Mouse (Mus musculus) left cerebral cortex, adult 2 months (tissue): ENCODE measurements around the gene Muc20. TPM values are rescaled to one million over a fixed set of nuclear protein-coding genes. Genes with fewer than 3 reads are reported as not detected.

Experiments used
- DNase-seq, 2 experiments: peaks; one replicate each; pipeline ENCODE4 v3.0.0; 2021 to 2022; ENCODE audit warnings: low spot score in 2 of 2, mixed read lengths in 1 of 2; ENCODE audit errors: extremely low spot score in 1 of 2
- H3K27ac ChIP-seq: fragments of 200-600 bp; 2 replicates; pipeline ENCODE4 v1.8.1; 2022
- H3K4me3 ChIP-seq: fragments of 200-600 bp; 2 replicates; pipeline ENCODE4 v1.8.1; 2022
- CTCF ChIP-seq: fragments of 200-600 bp; IDR thresholded peaks from 2 replicates; pipeline ENCODE4 v1.8.1; 2022; ENCODE audit warnings: antibody characterized with exemption, mild to moderate bottlenecking, moderate library complexity
- intact Hi-C: fragments of 180-260 bp; cut with DNase I; formaldehyde crosslinking; loops from one replicate; pipeline ENCODE4 v1.15.1; 2025
- total RNA-seq, 2 experiments: library from RNA; stranded (reverse); gene quantifications; 2 replicates each; pipeline ENCODE4 v1.2.3; 2021

The Muc20 gene
- total RNA-seq, 2 experiments from 2014 or later = not detected

DNA sequence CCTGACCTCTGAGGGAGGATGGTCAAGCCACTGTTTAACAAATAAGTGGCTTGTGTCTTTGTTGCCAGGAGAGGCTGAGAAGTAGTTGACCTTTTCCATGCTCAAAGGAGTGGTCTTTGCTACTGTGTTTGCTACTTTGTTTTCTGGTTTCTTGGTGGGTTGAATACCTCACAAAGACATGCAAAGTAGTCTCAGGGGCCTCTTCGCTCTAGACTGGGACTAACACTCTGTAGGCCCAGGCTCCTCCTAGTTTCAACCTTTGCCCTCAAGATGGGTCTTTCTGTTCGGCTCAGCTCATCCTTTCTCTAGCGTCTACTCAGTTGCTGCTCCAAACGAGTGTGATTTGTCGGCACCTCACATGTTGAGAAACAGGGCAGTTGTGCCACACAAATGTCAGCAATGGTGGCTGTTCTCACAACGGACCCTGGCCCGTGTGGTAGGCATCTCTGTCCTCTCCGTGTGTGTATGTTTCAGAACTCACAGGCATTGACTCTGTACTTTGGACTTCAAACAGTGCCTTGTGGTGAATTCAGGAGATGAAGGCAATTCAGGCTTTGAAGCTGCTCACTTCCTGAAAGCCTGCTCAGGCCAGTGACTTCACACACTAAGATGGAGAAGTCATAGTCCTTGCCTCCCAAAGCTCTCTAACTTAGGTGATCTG lies 57.1 kb downstream of the Muc20 start:
- intact Hi-C loops = no loop called here
- TF ChIP-seq CTCF = no peak
- no peak for DNase-seq
- Histone ChIP-seq H3K4me3 (no peak overlapping the region), H3K27ac (no peak overlapping the region)

DNA sequence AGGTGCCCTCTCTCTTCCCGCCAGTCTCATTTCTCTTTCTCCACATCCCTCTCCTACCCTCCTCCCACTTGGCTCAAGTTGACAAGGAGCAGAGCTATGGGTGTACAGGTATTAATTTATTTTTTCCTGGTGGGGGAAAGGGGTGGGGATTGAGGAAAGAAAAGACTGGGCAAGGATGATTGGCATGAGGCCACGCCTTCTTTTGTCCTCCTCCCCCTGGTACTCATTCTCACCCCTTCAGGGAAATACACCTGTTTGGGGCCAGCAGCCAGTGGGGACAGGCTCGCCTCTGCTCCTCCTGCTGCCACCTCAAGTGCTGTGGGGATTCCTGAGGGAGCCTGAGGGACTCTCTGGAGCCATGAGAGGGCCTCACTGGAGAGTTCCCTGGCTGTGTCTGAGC lies 61.2 kb downstream of the Muc20 start:
- intact Hi-C loops = no loop called here
- DNase-seq = no peak

DNA sequence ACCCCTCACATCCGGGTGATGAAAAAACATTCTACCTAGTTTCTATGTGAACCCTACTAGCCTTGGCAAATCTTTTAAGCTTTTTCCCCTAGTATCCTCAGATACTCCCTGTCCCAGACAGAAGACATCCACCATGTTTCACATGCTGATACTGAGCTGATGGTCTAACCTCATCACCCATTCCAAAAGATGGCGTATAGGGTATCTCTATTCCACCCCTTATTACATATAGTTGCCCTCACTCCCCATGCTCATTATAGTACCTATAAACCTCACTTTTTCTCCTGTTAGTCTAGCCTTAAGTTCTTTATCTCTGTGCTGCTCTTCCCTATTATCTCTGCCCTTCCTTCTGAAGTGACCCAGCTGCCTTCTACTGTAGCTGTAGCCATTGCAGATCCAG lies 61.6 kb downstream of the Muc20 start, which contains the start of gene Muc4:
Gene Muc4, plus strand, starts transcription at position 301 of the 400 bp plus-strand sequence.
- Histone ChIP-seq H3K27ac (no peak within 1 kb of the TSS), H3K4me3 (no peak within 1 kb of the TSS)
- DNase-seq = no peak
- no peak for TF ChIP-seq CTCF
- intact Hi-C loops = no loop called here

More for the DNA sequence above, 61.2 kb downstream of the Muc20 start:
- no peak overlapping the region for H3K27ac ChIP-seq
- no peak for TF ChIP-seq CTCF
- no peak overlapping the region for H3K4me3 ChIP-seq

DNA sequence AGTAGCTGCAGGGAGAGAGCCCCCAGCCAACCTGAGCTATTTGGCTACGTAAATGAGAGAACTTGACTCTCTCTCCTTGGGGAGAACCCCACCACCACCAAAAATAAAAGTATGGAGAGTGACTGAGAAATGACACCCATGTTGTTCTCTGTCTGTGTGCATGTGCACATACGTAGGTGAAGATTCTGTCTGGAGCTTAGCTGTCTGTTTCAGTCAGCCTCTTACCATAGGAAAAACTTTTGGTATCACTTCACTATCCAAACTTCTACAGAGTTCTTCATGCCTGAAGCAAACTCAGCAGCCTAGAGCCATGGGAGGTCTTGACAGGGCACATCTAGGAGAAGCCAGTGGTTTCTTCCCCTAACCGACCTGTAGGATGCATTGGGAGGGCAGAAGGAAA lies 64.0 kb downstream of the Muc20 start:
- DNase-seq = no peak
- no peak for TF ChIP-seq CTCF
- H3K4me3 ChIP-seq = no peak overlapping the region
- H3K27ac ChIP-seq = no peak overlapping the region
- intact Hi-C loops = no loop called here

DNA sequence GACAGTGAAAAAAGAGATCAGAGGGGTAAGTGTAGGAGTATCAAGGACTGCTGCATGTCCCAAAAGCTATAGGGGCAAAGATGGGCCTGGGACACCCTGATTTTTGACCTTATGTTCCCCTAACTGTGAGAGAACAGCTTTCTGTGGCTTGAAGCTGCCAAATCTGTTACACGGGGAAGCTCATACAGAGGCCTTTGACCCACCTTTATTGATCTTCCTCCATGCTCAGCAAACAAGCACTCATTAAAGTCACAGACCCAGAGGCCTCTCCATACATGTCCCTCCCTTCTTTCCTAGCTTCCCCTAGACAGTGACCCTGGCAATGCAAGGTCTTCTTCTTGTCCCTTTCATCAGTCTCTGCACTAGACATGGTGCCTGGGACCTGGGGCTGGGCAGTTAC lies 68.5 kb downstream of the Muc20 start:
- intact Hi-C loops = no loop called here
- no peak for TF ChIP-seq CTCF
- no peak for DNase-seq
- Histone ChIP-seq H3K27ac (no peak overlapping the region), H3K4me3 (no peak overlapping the region)

DNA sequence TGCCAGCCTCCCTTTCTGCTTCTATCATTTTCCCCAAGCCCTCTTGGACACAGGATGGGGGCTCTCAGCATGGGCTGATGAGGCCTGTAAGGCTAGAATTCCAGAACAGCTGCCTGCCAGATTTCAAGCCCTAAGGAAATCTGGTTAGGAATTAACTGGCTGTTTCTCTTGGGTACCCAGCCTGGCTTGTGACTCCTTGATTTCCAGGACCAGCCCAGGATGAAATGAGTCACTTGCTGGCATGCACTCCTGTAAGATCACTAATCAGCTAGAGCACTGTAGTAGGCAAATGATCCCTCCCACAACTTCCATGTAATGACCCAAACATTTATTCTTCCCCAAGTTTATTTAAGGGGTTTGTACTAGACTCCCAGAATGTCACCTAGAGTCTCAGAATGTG lies 69.0 kb downstream of the Muc20 start:
- no peak for TF ChIP-seq CTCF
- no peak for DNase-seq
- H3K4me3 ChIP-seq = no peak overlapping the region
- intact Hi-C loops = no loop called here
- no peak overlapping the region for H3K27ac ChIP-seq

Other genes starting within 250 kb of the Muc20 start
- 10 to 100 TPM; 68.3 to 85.0 TPM for gene Tfrc, start 188.5 kb downstream of the Muc20 start, total RNA-seq
- gene Tnk2, start 153.6 kb downstream of the Muc20 start, total RNA-seq = 100 to 1,000 TPM; 239 to 244 TPM
- not detected for gene Muc4, start 61.5 kb downstream of the Muc20 start, total RNA-seq
- gene Smbd1, start 13.0 kb upstream of the Muc20 start, total RNA-seq = not detected
- 100 to 1,000 TPM; 112 to 119 TPM for gene Fyttd1, start 80.1 kb upstream of the Muc20 start, total RNA-seq
- gene Rubcn, start 80.3 kb upstream of the Muc20 start, total RNA-seq = 10 to 100 TPM; 69.8 to 73.7 TPM
- gene Lrch3, start 116.7 kb upstream of the Muc20 start, total RNA-seq = 10 to 100 TPM; 37.7 to 39.3 TPM